Mouse (Mus musculus): ENCODE results near the gene Mindy1. TPM values are rescaled to one million over a fixed set of nuclear protein-coding genes. Genes with fewer than 3 reads are reported as not detected.

The Mindy1 gene
- polyA plus RNA-seq, 1 experiment from 2014 or later, result 38.8 TPM

DNA sequence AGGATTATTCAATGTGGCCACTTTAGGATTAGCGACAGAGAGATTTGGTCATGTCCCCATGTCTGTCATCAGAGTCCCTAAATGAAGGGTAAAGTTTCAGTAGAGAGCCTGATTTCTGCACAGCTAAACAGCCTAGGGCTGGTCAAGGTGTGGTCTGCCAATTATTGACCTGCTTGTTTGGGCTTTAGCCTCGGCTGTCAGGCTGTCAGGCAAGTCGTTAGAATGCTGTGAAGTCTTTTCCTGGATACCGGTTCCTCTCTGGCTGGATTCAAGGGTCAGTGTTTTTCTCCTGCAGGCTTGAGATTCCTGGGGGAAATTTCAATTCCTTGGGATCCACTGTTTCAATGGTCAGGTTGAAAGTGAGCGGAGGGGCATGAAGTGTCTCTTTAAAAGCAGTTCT, 4.9 kb downstream of the Mindy1 start:
- Histone ChIP-seq H3K36me3 (ENCODE audit: control insufficient read depth, insufficient read depth, low read length) (no peaks in the 10 kb centered on the region), H3K4me3 (ENCODE audit: low read depth, low read length) (no peak overlapping the region), H3K27ac (ENCODE audit: low read depth, low read length) (no peak overlapping the region), H3K9ac (ENCODE audit: low read length) (no peak overlapping the region), H3K27me3 (ENCODE audit: control insufficient read depth, insufficient read depth, low read length) (no peaks in the 10 kb centered on the region), H3K4me1 (ENCODE audit: control insufficient read depth, insufficient read depth, low read length) (peaks cover 9% of the 10 kb centered on the region), H3K4me2 (no peak overlapping the region), H3K9me3 (ENCODE audit: control insufficient read depth, low read length) (no peaks in the 10 kb centered on the region)
- DNase-seq (ENCODE audit: low spot score, missing footprints), result peak; percentile 53
- no peak for ATAC-seq (ENCODE audit: low FRiP score)
- WGBS, result 79% methylated on average over 5 of the region's 5 CpGs

DNA sequence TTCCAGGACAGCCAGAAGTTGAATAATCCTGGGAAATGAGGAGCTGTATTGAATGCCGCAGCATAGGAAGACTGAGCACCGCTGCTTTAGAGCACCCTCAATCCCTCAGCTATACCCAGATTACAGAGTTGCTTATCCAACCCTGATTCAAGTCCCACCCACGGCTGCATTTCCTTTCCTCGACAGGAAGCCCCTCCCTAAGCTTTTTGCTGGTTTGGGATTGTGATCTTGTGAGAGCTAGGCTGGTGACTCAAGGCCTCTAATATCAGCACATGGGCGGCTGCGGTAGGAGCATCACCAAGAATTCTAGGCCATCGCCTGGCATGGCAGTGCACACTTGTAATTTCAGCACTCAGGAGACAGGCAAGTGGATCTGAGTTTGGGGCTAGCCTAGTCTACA, 5.4 kb downstream of the Mindy1 start:
- no peak overlapping the region for H3K4me3 ChIP-seq (ENCODE audit: low read depth, low read length)
- no peak overlapping the region for H3K27ac ChIP-seq (ENCODE audit: low read depth, low read length)
- WGBS, result 91% methylated on average over 7 of the region's 7 CpGs
- no peaks in the 10 kb centered on the region for H3K9me3 ChIP-seq (ENCODE audit: control insufficient read depth, low read length)
- no peak overlapping the region for H3K9ac ChIP-seq (ENCODE audit: low read length)
- DNase-seq (ENCODE audit: low spot score, missing footprints), result no peak
- ATAC-seq (ENCODE audit: low FRiP score), result no peak
- H3K27me3 ChIP-seq (ENCODE audit: control insufficient read depth, insufficient read depth, low read length), result no peaks in the 10 kb centered on the region
- no peaks in the 10 kb centered on the region for H3K36me3 ChIP-seq (ENCODE audit: control insufficient read depth, insufficient read depth, low read length)
- H3K4me2 ChIP-seq, result no peak overlapping the region
- H3K4me1 ChIP-seq (ENCODE audit: control insufficient read depth, insufficient read depth, low read length), result peaks cover 9% of the 10 kb centered on the region

DNA sequence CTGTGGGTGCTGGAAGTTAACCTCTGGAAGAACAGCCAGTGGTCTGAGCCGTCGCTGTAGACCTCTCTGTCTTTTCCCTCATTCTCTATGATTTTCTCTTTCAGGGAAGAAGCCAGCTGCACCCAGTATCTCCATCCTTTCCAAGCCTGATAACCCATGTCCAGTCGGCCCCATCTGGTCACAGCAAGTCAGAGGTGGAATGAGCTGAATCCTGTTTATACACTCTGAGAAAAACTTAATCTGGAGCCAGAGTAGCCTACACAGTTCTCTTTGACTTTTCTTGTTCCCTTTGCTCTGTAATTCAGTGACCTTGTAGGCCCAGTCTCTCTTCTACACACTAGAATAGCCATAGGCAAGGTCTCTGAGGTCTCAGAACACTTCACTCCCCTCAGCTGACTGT, 6.4 kb downstream of the Mindy1 start:
- Histone ChIP-seq H3K36me3 (ENCODE audit: control insufficient read depth, insufficient read depth, low read length) (peaks cover 2% of the 10 kb centered on the region; the same call in 1 of the 2 replicates), H3K4me1 (ENCODE audit: control insufficient read depth, insufficient read depth, low read length) (peaks cover 9% of the 10 kb centered on the region), H3K27ac (ENCODE audit: low read depth, low read length) (no peak overlapping the region), H3K9ac (ENCODE audit: low read length) (no peak overlapping the region), H3K9me3 (ENCODE audit: control insufficient read depth, low read length) (no peaks in the 10 kb centered on the region), H3K4me2 (no peak overlapping the region), H3K27me3 (ENCODE audit: control insufficient read depth, insufficient read depth, low read length) (no peaks in the 10 kb centered on the region), H3K4me3 (ENCODE audit: low read depth, low read length) (no peak overlapping the region)
- WGBS, result 90% methylated on average over 3 of the region's 3 CpGs
- ATAC-seq (ENCODE audit: low FRiP score), result no peak
- DNase-seq (ENCODE audit: low spot score, missing footprints), result no peak

DNA sequence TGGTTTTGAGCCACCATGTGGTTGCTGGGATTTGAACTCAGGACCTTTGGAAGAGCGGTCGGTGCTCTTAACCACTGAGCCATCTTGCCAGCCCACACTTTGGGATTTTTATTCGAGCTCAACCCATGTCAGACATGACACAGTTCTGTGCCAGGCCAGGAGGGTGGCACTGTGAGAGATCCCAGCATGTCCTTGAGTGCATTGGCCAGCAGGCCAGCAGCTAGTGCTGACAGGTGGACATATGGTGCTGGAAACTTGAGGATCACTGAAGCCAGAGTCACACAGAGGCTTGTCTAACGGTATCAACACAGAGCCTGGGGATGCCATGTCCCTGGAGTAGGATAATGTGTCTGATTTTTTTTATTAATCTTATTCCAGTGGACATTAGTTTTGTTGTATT, 8.3 kb downstream of the Mindy1 start:
- WGBS, result 92% methylated on average over 4 of the region's 4 CpGs

DNA sequence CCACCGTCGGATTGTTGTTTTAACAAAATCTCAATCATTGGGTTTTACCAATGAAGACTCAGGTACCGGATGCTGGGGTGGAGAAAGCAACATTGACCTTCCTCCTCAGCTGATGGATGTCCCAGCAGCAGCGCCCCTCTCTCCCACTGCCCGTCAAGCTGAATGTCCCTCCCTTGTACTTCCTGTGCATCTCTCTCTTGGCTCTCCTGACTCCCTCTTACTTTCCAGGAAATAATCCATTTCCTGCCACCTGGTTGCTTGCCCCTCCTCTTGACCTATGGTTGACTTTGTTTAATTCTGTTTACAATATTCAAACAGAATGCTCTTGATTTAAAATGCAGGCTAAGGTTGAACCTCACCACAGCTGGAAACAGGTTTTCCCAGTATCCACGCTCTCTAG, 9.0 kb downstream of the Mindy1 start:
- no peak for ATAC-seq (ENCODE audit: low FRiP score)
- peaks cover 5% of the 10 kb centered on the region; the same call in 1 of the 2 replicates for H3K36me3 ChIP-seq (ENCODE audit: control insufficient read depth, insufficient read depth, low read length)
- WGBS, result 76% methylated on average over 6 of the region's 6 CpGs
- H3K4me3 ChIP-seq (ENCODE audit: low read depth, low read length), result no peak overlapping the region
- no peaks in the 10 kb centered on the region for H3K4me1 ChIP-seq (ENCODE audit: control insufficient read depth, insufficient read depth, low read length)
- H3K9me3 ChIP-seq (ENCODE audit: control insufficient read depth, low read length), result no peaks in the 10 kb centered on the region
- no peak overlapping the region for H3K9ac ChIP-seq (ENCODE audit: low read length)
- DNase-seq (ENCODE audit: low spot score, missing footprints), result peak; percentile 65
- H3K4me2 ChIP-seq, result no peak overlapping the region
- no peak overlapping the region for H3K27ac ChIP-seq (ENCODE audit: low read depth, low read length)
- no peaks in the 10 kb centered on the region for H3K27me3 ChIP-seq (ENCODE audit: control insufficient read depth, insufficient read depth, low read length)

More for the DNA sequence above, 8.3 kb downstream of the Mindy1 start:
- H3K4me2 ChIP-seq, result no peak overlapping the region
- H3K4me1 ChIP-seq (ENCODE audit: control insufficient read depth, insufficient read depth, low read length), result no peaks in the 10 kb centered on the region
- H3K27me3 ChIP-seq (ENCODE audit: control insufficient read depth, insufficient read depth, low read length), result no peaks in the 10 kb centered on the region
- no peaks in the 10 kb centered on the region for H3K9me3 ChIP-seq (ENCODE audit: control insufficient read depth, low read length)
- ATAC-seq (ENCODE audit: low FRiP score), result no peak
- DNase-seq (ENCODE audit: low spot score, missing footprints), result peak; percentile 51
- H3K27ac ChIP-seq (ENCODE audit: low read depth, low read length), result no peak overlapping the region
- H3K9ac ChIP-seq (ENCODE audit: low read length), result no peak overlapping the region
- H3K4me3 ChIP-seq (ENCODE audit: low read depth, low read length), result no peak overlapping the region
- H3K36me3 ChIP-seq (ENCODE audit: control insufficient read depth, insufficient read depth, low read length), result peaks cover 5% of the 10 kb centered on the region; the same call in 1 of the 2 replicates

DNA sequence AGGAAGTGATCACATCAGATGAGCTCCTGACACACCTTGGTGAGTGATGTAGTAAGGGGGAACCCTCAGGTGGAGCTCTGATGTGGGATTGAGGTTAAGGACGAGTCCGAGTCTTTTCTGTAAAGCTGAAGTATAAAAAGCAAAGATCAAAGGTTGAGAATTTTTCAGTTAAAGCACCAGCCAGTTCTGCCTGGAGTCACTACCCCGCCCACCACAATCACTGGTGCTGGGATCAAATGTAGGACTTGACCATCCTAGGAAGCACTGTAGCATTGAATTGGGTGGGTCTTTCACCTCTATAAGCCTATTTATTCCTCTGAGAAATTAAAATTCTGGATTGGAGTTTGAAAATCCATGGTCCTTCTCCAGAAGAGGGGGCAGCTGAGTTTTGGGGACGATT, 9.9 kb downstream of the Mindy1 start:
- peaks cover 7% of the 10 kb centered on the region; the same call in 1 of the 2 replicates for H3K36me3 ChIP-seq (ENCODE audit: control insufficient read depth, insufficient read depth, low read length)

DNA sequence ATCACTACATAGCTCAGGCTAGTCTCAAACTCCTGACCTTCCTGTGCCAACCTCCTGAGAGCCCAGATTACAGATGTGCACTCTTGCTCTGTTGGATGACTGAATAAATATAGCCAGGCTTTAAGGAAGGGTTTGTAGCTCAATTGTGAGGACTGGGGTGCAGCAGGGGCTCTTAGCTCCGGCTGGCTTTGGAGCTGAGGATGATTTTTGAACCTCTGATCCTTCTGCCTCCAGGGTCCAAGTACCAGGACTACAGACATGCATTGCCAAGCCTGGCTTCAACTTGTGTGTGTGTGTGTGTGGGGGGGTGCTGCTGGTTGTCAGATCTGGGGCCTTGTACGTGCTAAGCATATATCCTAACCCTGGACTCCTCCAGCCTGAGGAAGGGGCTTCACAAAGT, 11.8 kb downstream of the Mindy1 start:
- Histone ChIP-seq H3K27me3 (ENCODE audit: control insufficient read depth, insufficient read depth, low read length) (no peaks in the 10 kb centered on the region), H3K36me3 (ENCODE audit: control insufficient read depth, insufficient read depth, low read length) (peaks cover 7% of the 10 kb centered on the region; the same call in 1 of the 2 replicates), H3K9me3 (ENCODE audit: control insufficient read depth, low read length) (no peaks in the 10 kb centered on the region), H3K27ac (ENCODE audit: low read depth, low read length) (no peak overlapping the region), H3K4me3 (ENCODE audit: low read depth, low read length) (no peak overlapping the region), H3K9ac (ENCODE audit: low read length) (no peak overlapping the region), H3K4me1 (ENCODE audit: control insufficient read depth, insufficient read depth, low read length) (no peaks in the 10 kb centered on the region), H3K4me2 (no peak overlapping the region)
- 86% methylated on average over 2 of the region's 2 CpGs for WGBS
- no peak for ATAC-seq (ENCODE audit: low FRiP score)
- peak; percentile 26 for DNase-seq (ENCODE audit: low spot score, missing footprints)

More for the DNA sequence above, 9.9 kb downstream of the Mindy1 start:
- Histone ChIP-seq H3K4me2 (no peak overlapping the region), H3K27ac (ENCODE audit: low read depth, low read length) (no peak overlapping the region), H3K27me3 (ENCODE audit: control insufficient read depth, insufficient read depth, low read length) (no peaks in the 10 kb centered on the region), H3K4me1 (ENCODE audit: control insufficient read depth, insufficient read depth, low read length) (no peaks in the 10 kb centered on the region), H3K4me3 (ENCODE audit: low read depth, low read length) (no peak overlapping the region), H3K9ac (ENCODE audit: low read length) (no peak overlapping the region), H3K9me3 (ENCODE audit: control insufficient read depth, low read length) (no peaks in the 10 kb centered on the region)
- DNase-seq (ENCODE audit: low spot score, missing footprints) (peak; percentile 31), ATAC-seq (ENCODE audit: low FRiP score) (no peak)
- 90% methylated on average over 4 of the region's 4 CpGs for WGBS

DNA sequence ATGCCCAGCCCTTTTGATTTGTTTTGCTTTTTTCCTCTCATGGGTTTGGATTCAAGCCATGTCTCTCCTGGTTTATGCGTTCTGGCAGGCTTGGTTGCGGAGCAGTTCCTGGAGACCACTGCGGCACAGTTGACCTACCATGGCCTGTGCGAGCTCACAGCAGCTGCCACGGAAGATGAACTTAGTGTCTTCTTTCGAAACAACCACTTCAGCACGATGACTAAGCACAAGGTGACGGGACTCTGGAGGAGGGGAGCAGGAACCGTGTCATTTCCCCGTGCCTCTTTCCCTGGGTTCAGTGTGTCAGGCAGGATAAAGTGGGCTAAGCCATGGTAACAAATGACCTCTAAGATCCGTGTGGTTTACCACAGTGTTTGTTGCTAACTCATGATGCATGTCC, 12.4 kb downstream of the Mindy1 start:
- no peak for ATAC-seq (ENCODE audit: low FRiP score)
- Histone ChIP-seq H3K36me3 (ENCODE audit: control insufficient read depth, insufficient read depth, low read length) (peaks cover 7% of the 10 kb centered on the region; the same call in 1 of the 2 replicates), H3K4me2 (no peak overlapping the region)

DNA sequence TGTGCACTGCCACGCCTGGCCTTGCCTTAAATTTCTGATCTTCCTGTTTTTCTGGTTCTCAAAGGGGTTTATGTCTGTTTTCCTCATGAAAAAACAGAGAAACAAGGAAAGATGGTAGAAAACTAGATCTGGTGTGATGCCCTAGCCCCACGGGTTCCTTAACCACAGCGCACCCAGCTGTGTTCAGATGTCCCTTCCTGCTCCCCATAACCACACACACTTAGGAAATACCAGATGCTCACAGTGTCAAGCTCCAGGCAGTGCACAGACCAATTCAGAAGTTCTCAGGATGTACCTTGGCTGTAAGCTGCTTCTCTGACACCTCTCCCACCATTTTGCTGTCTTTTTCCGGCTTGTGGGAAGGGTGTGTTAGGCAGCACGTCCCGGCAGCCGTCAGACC, 13.2 kb downstream of the Mindy1 start:
- no peak for DNase-seq (ENCODE audit: low spot score, missing footprints)
- no peak overlapping the region for H3K4me2 ChIP-seq
- H3K27ac ChIP-seq (ENCODE audit: low read depth, low read length), result no peak overlapping the region
- no peak overlapping the region for H3K4me3 ChIP-seq (ENCODE audit: low read depth, low read length)
- H3K4me1 ChIP-seq (ENCODE audit: control insufficient read depth, insufficient read depth, low read length), result no peaks in the 10 kb centered on the region
- H3K9ac ChIP-seq (ENCODE audit: low read length), result no peak overlapping the region
- no peaks in the 10 kb centered on the region for H3K9me3 ChIP-seq (ENCODE audit: control insufficient read depth, low read length)
- no peaks in the 10 kb centered on the region for H3K27me3 ChIP-seq (ENCODE audit: control insufficient read depth, insufficient read depth, low read length)
- WGBS, result 91% methylated on average over 7 of the region's 7 CpGs
- peaks cover 7% of the 10 kb centered on the region; the same call in 1 of the 2 replicates for H3K36me3 ChIP-seq (ENCODE audit: control insufficient read depth, insufficient read depth, low read length)
- ATAC-seq (ENCODE audit: low FRiP score), result no peak

More for the DNA sequence above, 12.4 kb downstream of the Mindy1 start:
- H3K27me3 ChIP-seq (ENCODE audit: control insufficient read depth, insufficient read depth, low read length), result no peaks in the 10 kb centered on the region
- no peaks in the 10 kb centered on the region for H3K4me1 ChIP-seq (ENCODE audit: control insufficient read depth, insufficient read depth, low read length)
- no peak overlapping the region for H3K27ac ChIP-seq (ENCODE audit: low read depth, low read length)
- DNase-seq (ENCODE audit: low spot score, missing footprints), result no peak
- no peak overlapping the region for H3K4me3 ChIP-seq (ENCODE audit: low read depth, low read length)
- 88% methylated on average over 11 of the region's 11 CpGs for WGBS
- no peaks in the 10 kb centered on the region for H3K9me3 ChIP-seq (ENCODE audit: control insufficient read depth, low read length)
- H3K9ac ChIP-seq (ENCODE audit: low read length), result no peak overlapping the region

All from midbrain, embryonic 11.5 days (tissue).